Mouse (Mus musculus): ENCODE measurements around the gene Xdh.
"Not testable (repeated sequence)": the region's sequence is repeated elsewhere in the genome, so short reads cannot be mapped to it uniquely, and the experiment has no call there.

Gene Xdh

DNA sequence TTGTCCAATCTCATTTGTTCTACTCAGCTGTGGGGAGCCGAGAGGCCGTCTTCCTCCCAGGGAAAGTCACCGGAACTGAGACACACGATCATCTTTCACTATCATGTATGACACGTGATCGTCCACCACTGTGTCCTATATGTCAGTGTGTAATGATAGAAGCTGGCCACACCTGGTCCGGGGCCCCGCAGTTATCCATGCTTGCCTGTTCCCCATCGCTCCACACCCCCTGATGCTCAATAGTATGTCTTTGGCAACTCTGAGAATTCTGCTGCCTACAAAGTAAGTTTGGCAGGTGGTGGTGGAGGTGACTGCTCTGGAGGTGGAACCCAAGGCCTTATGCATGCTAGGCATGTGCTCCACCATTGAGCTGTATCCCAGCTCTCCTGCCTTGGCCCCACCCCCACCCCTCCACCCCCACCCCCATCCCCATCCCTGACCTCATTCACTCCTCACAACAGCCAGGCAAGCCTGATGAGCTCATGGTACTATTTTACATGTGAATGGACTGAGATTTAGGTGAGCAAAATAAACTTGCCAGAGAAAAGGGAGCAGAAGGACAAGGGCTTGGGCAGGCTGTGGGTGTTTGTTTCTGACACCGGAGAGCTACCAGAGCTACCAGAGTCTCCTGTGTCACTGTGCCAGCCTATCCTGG, 70.6 kb downstream of the Xdh start:
- peak; percentile 88 for DNase-seq

DNA sequence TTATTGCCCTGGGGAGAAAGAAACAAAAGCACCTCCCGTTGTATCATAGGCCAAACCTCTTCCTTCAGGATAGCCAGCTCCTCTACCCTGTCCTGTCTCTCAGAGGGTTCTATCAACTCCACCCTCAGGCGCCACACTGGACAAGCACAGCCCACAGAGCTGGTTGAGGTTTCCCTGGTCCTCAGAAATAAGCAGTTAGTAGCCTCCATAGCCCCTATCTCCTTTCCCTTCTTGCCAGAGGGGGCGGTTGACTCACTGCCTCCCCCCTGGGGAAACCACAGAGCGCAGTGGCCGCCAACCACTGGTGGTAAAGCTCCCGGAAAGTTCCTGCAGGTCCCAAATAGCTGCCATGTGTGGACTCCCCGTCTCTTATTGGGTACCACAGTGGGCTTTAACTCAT, 74.3 kb downstream of the Xdh start:
- DNase-seq: peak; percentile 81

DNA sequence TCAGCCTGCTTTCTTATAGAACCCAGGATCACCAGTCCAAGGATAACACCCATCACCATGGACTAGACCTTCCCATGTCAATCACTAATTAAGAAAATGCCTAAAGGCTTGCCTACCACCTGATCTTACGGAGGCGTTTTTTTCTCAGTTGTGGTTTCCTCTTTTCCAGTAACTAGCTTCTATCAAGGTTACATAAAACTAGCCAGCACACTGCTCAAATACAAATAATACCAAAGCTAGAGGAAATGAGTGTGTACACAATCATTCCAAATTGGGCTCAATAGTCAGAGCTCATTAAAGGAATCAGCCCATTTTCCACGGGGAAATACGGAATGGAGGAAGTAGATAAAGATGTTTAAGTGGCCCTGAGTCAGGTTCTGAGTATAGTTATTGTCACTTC, 74.7 kb downstream of the Xdh start:
- DNase-seq: no peak

DNA sequence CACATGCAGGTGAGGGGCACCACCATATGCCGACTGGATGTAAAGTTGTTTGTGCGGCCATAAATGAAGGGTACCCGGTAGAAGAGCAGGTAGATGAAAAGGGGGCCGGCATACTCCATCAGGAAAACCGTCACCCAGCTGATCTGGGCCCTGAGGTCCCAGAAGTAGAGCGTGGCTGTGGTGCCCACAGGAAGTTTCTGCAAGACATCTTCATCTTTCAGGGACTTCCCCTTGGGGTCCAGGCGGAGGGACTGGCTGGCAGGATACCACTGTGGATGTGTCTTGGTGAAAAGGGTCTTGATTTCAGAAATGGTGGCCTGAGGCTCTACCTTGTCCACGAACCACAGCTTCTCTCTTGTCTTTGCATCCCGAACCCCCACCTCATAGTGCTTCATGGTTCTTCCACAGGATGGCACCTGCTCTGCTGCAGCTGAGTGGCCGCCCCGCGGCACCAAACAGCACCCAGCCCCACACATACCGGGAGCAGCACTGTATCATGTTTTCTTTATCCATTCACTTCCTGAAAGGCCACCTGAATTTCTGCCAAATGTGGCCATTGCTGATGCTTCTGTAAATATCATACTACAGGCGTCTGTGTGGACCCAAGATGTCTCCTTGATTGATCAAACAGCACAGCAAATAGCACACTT, 78.9 kb downstream of the Xdh start:
- peak; percentile 86 for DNase-seq

DNA sequence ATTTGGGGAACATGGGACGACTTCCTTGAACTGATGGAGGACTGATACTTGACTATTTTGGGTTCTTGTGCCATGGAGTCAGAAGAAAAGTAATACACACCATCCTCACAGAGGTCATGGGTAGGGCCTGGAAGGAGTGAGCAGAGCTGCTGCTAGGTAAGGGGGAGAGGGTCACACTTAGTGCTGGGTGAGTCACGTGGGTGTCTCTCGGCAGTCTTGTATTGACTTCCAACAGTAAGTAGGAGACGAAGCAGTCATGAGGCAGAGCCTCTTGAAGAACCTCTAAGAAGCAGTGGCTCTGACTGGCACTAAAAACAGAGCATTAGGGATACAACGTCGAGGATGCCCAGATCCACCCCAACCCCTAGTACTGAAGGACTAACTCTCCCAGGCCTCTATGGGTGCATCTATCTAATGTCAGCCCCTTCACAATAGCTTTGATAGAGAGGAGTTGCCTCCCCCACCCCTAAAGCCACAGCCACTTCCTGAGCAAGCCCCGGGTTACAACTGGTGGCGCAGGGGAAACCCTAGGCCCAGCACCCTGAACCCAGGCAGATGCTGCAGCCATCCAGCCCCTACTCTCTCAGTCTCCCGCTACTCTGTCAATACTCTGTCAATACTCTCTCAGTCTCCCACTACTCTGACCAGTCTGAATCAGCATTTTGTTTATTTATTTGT, 80.8 kb downstream of the Xdh start:
- peak; percentile 55 for DNase-seq

DNA sequence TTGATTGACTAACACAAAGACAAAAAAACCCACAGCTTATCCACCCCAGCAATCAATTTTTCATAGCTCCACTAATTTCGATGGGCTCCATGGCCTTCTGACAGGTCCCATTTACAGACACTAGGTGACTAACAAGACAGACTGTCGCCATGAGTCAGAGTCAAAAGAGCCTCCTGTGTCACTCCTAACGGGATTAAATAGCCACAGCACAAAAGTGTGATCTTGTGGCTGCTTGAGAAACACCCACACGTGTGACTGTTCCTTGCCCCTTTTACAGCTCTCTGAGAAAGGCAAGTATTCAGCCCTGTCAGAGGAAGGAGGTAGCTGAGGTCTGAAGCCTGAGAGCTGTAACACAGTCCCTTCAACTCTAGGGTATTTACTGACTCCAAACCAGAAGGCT, 96.3 kb downstream of the Xdh start:
- DNase-seq: peak; percentile 73

DNA sequence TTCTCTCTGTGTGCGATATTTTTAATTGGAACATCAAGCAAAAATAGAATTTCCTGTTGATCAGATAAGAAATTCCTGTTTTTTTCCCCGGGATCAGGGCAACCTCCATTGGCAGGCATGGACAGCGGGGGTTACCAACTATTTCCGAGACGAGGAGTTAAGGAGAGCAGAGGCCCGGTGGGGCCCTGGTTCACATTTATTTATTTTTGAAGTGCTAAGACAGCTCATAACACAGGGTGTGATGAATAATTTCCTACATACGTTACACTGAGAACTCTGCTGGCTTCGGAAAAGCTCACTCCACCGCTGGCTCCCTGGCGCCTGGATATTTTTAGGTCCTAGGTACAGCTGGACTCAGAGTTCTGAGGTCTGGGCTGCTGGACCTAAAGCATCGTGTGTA, 97.0 kb downstream of the Xdh start:
- peak; percentile 71 for DNase-seq

DNA sequence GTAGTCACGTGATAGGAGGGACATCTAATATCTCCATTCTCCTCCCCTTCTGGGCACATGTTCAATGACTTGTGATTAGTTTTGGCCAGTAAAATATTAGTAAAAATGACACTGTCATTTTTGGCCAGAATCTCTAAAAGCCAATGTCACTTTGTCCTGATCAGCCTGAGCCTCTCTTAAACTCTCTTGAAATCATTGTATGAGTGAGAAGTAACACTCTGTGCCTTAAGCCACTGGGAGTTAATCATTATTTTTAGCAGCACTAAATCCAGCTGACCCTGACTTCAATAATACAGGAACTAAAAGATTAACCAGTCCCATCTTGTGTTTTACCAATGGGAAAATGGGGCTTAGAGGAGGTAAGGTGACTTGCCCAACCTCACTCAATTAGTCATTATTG, 102.6 kb downstream of the Xdh start:
- no peak for DNase-seq

DNA sequence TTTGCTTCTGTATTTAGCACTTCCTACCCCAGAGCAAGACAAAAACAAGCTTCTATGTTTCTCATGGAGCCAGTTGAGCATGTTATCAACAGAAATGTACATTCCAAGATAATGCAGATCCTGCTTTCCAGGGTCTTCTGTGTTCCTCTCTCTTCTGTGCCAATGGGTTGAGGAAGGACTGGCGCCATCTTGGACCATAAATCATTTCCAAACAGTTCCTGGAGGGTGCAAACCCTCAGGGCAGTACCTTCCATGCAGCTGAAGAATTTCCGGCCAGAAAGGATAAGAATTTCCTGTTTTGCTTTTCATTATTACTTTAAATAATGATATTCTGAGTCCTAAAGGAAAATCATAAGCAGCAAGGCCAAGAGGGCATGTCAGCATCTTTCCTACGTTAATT, 104.4 kb downstream of the Xdh start:
- peak; percentile 40 for DNase-seq

DNA sequence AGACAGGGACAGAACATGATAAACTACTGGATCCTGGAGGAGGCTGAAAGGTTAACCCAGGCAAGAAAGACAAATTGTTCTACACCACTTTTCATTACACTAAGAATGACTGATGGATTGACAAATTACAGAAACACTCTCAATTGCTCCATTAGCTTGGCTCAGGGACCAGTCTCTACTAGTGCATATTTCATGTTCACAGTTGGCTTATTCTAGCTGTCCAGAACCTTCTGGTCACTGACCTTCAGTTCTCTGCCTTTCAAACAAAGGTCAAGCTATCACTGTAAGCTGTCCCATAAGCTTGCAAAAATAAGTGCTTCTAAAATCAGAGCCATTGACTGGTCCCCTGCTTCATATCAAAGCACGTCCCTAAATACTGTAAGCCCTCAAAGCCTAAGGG, 107.0 kb downstream of the Xdh start:
- DNase-seq: peak; percentile 48

DNA sequence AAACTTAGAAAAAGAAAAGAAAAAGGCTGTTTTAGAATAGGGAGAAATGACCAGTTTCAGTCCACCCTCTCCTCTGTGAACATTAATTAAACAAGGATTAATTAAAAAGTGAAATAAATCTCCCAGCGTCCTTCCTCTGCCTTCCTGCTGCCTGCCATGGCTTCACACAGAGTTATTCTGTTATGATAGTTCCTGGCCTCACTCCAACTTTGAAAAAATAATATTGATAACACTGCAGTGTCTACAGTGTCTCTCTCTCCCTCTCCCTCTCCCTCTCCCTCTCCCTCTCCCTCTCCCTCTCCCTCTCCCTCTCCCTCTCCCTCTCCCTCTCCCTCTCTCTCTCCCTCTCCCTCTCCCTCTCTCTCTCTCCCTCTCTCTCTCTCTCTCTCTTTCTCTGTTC, 110.1 kb downstream of the Xdh start:
- DNase-seq: not testable (repeated sequence)

DNA sequence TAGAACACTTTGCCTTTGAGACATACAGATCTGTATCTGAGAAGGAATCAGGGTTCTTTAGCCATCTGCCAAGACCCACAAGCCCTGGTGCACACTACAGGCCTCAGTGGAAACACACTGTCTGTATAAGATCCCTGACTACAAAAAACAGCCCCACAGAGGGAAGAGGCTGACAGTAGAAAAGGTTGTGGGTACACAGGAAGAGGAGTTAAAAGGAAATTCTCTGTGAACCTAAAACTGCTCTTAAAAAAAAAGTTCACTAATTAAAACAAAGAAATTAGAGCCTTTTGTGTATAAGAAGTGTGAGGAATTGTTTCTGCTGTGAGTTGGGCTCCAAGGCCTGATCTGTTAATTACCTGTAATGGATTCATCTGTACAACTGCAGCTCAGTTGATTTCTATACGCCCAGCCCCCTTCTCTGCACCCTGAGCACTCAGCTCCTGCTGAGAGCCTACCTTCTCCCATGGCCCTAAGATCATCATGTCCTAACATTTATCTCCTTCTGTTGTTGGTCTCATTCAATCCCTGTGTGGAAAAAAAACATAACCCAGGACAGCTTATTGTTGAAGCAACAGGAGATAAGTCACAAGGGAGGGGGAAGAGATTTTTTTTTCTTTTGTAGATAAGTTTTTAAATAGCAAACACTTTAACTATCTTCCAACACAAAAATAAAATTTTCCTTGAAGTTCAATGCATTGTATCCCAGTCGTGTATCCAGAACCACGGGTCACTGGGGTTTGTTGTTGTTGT, 110.7 kb downstream of the Xdh start:
- DNase-seq: peak; percentile 68

DNA sequence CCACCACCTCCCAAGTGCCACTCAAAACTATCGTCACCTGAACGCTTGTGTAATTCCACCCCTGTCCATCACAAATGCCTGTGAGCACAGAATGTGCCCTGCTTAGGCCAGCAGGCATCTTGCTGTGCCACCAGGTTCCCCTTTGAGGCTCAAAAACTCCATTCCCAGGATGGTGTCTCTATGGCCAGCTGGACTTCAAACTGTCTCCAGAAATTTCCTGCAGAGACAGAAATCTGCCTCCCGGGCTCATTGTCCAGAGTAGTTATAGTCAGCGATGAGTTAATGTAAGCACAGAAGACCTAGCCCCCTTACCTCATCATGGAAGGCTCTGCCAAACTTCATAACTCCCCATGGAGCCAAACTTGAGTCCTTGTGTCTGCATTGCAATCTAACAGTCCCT, 112.8 kb downstream of the Xdh start:
- DNase-seq: peak; percentile 55

DNA sequence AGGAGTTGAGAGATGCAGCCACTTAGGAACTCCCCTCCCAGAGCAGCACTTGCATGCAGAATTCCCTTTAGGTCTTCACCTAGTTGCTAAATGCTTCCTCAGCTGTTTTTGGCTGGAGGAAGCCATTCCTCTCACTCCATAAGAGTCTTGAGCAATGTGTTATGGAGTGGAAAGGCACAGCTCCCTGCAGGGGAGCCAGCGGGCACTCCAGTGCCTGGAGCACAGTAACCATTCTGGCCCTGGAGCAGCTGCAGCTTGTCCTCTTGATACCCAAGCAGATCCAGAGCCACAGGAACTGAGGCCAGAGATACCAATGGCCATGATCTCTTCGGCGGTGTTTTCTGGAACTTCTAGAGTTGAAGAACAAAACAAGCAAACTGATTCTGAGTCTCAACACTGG, 113.4 kb downstream of the Xdh start:
- no peak for DNase-seq
